Mouse (Mus musculus) limb, embryonic 13.5 days (tissue): ENCODE data around the gene Arhgap32. TPM values are rescaled to one million over a fixed set of nuclear protein-coding genes. Genes with fewer than 3 reads are reported as not detected.
"Not testable (repeated sequence)": the region's sequence is repeated elsewhere in the genome, so short reads cannot be mapped to it uniquely, and the experiment has no call there.

Experiments
- ATAC-seq: fragments of 200-750 bp; cut with Nextera tagmentation; 2 replicates; pipeline ENCODE4 v1.8.0; 2017; ENCODE audit warnings: low read depth, moderate number of reproducible peaks, moderate TSS enrichment; ENCODE audit not compliant: low FRiP score
- H3K27ac ChIP-seq: fragments of 300-500 bp; sonication (generic); 2 replicates; pipeline ENCODE4 v1.5.1; 2015; ENCODE audit warnings: inconsistent platforms, mild to moderate bottlenecking, moderate library complexity
- H3K27me3 ChIP-seq: fragments of 300-500 bp; sonication (generic); 2 replicates; pipeline ENCODE4 v1.6.1; 2015; ENCODE audit warnings: mild to moderate bottlenecking, inconsistent platforms
- H3K36me3 ChIP-seq: fragments of 300-500 bp; sonication (generic); 2 replicates; pipeline ENCODE4 v1.6.1; 2015; ENCODE audit warnings: inconsistent platforms, mild to moderate bottlenecking, moderate library complexity
- H3K4me1 ChIP-seq: fragments of 300-500 bp; sonication (generic); 2 replicates; pipeline ENCODE4 v1.6.1; 2015; ENCODE audit warnings: inconsistent platforms
- H3K4me2 ChIP-seq: fragments of 300-500 bp; sonication (generic); replicated peaks from 2 replicates; pipeline ENCODE4 v1.6.1; 2015; ENCODE audit warnings: inconsistent platforms, mild to moderate bottlenecking, moderate library complexity
- H3K4me3 ChIP-seq: fragments of 300-500 bp; sonication (generic); 2 replicates; pipeline ENCODE4 v1.5.1; 2015; ENCODE audit warnings: moderate library complexity, mild to moderate bottlenecking, inconsistent platforms
- H3K9ac ChIP-seq: fragments of 300-500 bp; sonication (generic); 2 replicates; pipeline ENCODE4 v1.6.1; 2015; ENCODE audit warnings: mild to moderate bottlenecking, inconsistent platforms
- H3K9me3 ChIP-seq: fragments of 300-500 bp; sonication (generic); 2 replicates; pipeline ENCODE4 v1.6.1; 2016; ENCODE audit warnings: inconsistent platforms
- WGBS: fragments of 180-500 bp; shearing (Covaris S2); methylation state at CpG from one replicate; pipeline ENCODE4 v1.1.7; 2015; 5-methylcytosine and 5-hydroxymethylcytosine counted together
- polyA plus RNA-seq: library from polyadenylated mRNA; unstranded; fragments of >200 nt; fragmentation: Nextera tagmentation; extraction: Ambion mirVana; gene quantifications from 2 replicates; pipeline ENCODE4 v1.2.1, GENCODE M21; 2015

The Arhgap32 gene
- polyA plus RNA-seq, 1 experiment from 2014 or later, result 6.6 TPM

DNA sequence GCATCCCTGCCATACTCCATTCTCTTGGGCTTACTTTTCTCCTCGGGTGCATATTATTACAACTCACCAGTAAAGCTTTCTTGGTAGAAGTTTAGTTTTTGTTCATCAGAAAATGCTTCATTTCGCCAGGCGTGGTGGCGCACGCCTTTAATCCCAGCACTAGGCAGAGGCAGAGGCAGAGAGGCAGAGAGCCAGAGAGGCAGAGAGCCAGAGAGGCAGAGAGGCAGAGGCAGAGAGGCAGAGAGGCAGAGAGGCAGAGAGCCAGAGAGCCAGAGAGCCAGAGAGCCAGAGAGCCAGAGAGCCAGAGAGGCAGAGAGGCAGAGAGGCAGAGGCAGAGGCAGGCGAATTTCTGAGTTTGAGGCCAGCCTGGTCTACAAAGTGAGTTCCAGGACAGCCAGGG is 47.9 kb downstream of the Arhgap32 start:
- WGBS, result 87% methylated on average over 6 of the region's 6 CpGs
- not testable (repeated sequence) for H3K27ac ChIP-seq, H3K9ac ChIP-seq, H3K9me3 ChIP-seq, H3K4me1 ChIP-seq, H3K27me3 ChIP-seq, H3K4me2 ChIP-seq, ATAC-seq, H3K36me3 ChIP-seq, H3K4me3 ChIP-seq

DNA sequence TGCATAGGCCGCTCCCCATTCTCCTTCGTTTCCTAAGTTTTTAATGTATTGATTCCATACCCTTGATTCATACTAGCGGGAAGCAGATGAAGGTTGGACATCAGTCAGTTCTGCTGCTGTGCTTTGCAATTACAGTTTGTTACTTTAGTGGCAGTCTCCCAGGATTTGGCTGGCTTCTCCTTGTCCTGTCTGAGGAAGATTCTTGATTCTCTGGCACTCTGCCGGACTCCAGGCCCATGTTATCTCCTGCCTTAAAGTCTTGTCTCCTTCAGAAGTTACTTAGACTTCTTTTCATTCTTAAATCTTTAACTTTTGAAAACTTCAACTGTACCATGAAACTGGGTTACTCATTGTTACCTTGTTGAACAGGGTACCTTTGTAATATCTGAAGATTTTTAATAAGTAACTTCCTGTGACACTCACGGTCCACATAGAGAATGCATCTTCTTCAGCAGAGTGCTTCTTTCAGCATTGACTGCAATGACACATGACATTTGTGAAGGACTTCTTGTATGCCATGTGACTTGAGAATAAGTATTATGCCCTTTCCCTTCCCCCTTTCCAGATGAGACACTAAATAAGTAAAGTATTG is 52.7 kb downstream of the Arhgap32 start:
- Histone ChIP-seq H3K36me3 (no peaks in the 10 kb centered on the region; the same call in 1 of the 2 replicates), H3K27me3 (no peaks in the 10 kb centered on the region), H3K27ac (no peak overlapping the region), H3K4me3 (no peak overlapping the region), H3K9ac (no peak overlapping the region), H3K4me1 (no peaks in the 10 kb centered on the region), H3K9me3 (no peaks in the 10 kb centered on the region), H3K4me2 (no peak overlapping the region)
- 91% methylated on average over 5 of the region's 5 CpGs for WGBS
- no peak for ATAC-seq

- 86% methylated on average over 8 of the region's 8 CpGs for WGBS
Measured at GRCm38 (mm10) chr9:32170713-32171112, 54.8 kb downstream of the Arhgap32 start.

GRCm38 (mm10) chr9:32176612-32177011 is 60.7 kb downstream of the Arhgap32 start:
- H3K27me3 ChIP-seq, result no peaks in the 10 kb centered on the region
- WGBS, result 63% methylated on average over 4 of the region's 4 CpGs
- no peak overlapping the region for H3K4me2 ChIP-seq
- peaks cover 11% of the 10 kb centered on the region; the same call in 1 of the 2 replicates for H3K4me1 ChIP-seq
- peak; percentile 73 for ATAC-seq
- no peak overlapping the region for H3K4me3 ChIP-seq
- H3K9me3 ChIP-seq, result no peaks in the 10 kb centered on the region
- no peaks in the 10 kb centered on the region for H3K36me3 ChIP-seq
- no peak overlapping the region for H3K27ac ChIP-seq
- H3K9ac ChIP-seq, result no peak overlapping the region

More at GRCm38 (mm10) chr9:32170713-32171112, 54.8 kb downstream of the Arhgap32 start:
- Histone ChIP-seq H3K9ac (no peak overlapping the region), H3K27ac (no peak overlapping the region), H3K27me3 (no peaks in the 10 kb centered on the region), H3K9me3 (no peaks in the 10 kb centered on the region), H3K4me3 (no peak overlapping the region), H3K4me2 (no peak overlapping the region), H3K4me1 (no peaks in the 10 kb centered on the region), H3K36me3 (no peaks in the 10 kb centered on the region; the same call in 1 of the 2 replicates)
- no peak for ATAC-seq

DNA sequence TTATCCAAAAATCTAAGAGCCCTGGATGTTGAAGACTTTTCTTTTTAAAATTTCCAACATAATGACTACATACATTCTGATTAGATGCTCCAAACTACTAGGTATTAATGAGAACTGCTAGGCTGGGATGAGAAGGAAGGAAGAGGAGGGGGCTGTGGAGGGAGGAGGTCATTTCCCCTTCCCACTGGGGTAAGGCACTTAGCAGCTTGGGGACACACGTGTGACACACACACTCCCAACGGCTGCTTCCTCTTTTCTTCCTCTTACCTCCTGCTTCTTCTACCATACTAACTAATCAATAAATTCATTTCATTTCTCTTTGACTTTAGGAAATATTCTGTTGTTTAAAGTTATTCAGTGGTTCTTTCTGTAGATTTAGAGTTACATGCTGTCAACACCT is 65.2 kb downstream of the Arhgap32 start:
- H3K4me2 ChIP-seq, result no peak overlapping the region
- no peak for ATAC-seq
- H3K9me3 ChIP-seq, result no peaks in the 10 kb centered on the region
- H3K27ac ChIP-seq, result no peak overlapping the region
- H3K36me3 ChIP-seq, result peaks cover 34% of the 10 kb centered on the region
- H3K27me3 ChIP-seq, result no peaks in the 10 kb centered on the region
- H3K4me1 ChIP-seq, result peaks cover 8% of the 10 kb centered on the region; the same call in 1 of the 2 replicates
- H3K4me3 ChIP-seq, result no peak overlapping the region
- H3K9ac ChIP-seq, result no peak overlapping the region
- 39% methylated on average over 2 of the region's 2 CpGs for WGBS

GRCm38 (mm10) chr9:32186489-32186888 is 70.6 kb downstream of the Arhgap32 start:
- no peaks in the 10 kb centered on the region for H3K27me3 ChIP-seq
- no peaks in the 10 kb centered on the region for H3K4me1 ChIP-seq
- no peak overlapping the region for H3K4me3 ChIP-seq
- ATAC-seq, result no peak
- peaks cover 44% of the 10 kb centered on the region for H3K36me3 ChIP-seq
- 82% methylated on average over 2 of the region's 2 CpGs for WGBS
- H3K9me3 ChIP-seq, result no peaks in the 10 kb centered on the region
- H3K27ac ChIP-seq, result no peak overlapping the region
- H3K4me2 ChIP-seq, result no peak overlapping the region
- H3K9ac ChIP-seq, result no peak overlapping the region

DNA sequence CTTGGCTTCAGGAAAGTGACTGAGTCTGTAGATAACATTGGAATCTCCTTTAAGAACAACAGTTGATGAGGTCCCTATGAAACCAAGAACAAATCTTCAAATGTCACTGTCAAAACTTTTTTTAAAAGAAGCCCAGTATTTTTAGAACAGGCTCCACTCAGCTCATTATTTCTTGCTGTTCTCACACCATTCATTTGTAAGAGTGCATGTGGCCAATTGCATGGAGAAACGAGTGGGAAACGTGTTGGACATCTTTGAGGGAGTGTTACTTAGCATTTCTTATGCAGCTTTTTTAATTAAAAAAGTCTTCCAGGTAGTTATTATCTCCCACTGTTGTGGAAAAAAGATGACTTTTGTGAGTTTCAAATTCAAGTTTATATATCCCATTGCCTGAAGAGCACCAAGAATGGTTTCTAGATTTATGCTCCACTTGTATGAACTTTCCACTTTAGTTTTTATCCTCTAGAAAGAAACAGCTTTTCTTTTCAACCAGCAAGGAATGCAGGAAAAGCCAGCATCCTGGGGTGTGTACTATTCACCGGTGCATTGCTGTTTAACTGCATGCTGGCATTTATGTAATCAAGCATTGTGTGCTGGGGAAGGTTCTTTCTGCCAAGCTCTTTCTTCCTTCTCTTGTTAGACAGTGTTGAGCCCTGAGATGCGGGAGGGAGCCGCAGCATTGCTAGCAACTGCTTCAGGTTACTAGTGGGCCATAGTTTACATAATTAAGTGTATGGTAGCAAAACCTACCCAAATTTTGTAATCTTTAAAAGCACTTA is 76.5 kb downstream of the Arhgap32 start:
- Histone ChIP-seq H3K9me3 (no peaks in the 10 kb centered on the region), H3K36me3 (peaks cover 24% of the 10 kb centered on the region), H3K4me1 (no peaks in the 10 kb centered on the region), H3K4me3 (no peak overlapping the region), H3K27me3 (no peaks in the 10 kb centered on the region), H3K27ac (no peak overlapping the region), H3K9ac (no peak overlapping the region), H3K4me2 (no peak overlapping the region)
- WGBS, result 79% methylated on average over 5 of the region's 5 CpGs
- ATAC-seq, result no peak

- H3K4me1 ChIP-seq, result no peaks in the 10 kb centered on the region
- no peak overlapping the region for H3K4me2 ChIP-seq
- no peak for ATAC-seq
- no peaks in the 10 kb centered on the region for H3K9me3 ChIP-seq
- H3K27ac ChIP-seq, result no peak overlapping the region
- no peak overlapping the region for H3K4me3 ChIP-seq
- no peak overlapping the region for H3K9ac ChIP-seq
- WGBS, result 55% methylated on average over 7 of the region's 7 CpGs
- H3K27me3 ChIP-seq, result no peaks in the 10 kb centered on the region
- 0 out of 2 replicates have a peak, but pooled peaks cover 7% of the 10 kb centered on the region for H3K36me3 ChIP-seq
Measured at GRCm38 (mm10) chr9:32204450-32204990, 88.6 kb downstream of the Arhgap32 start.

DNA sequence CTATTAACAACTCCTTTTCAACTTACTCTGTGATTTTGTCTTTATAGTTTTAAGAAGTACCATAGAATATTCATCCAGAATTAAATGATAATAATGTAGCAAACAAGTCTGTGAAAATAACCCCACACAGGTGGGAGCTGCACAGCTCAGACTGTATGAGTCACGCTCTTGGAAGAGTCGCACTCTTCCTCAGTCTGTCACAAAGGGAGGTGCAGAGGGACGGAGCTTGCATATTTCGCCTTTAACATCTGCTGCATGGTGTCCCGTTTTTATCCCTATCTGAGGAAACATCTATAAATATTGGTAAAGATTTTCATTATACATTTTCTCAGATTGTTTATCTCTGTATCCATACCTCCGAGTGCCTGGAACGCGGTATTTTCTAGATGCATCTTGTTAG is 91.2 kb downstream of the Arhgap32 start:
- Histone ChIP-seq H3K4me1 (no peaks in the 10 kb centered on the region), H3K27ac (no peak overlapping the region), H3K36me3 (0 out of 2 replicates have a peak, but pooled peaks cover 6% of the 10 kb centered on the region), H3K4me3 (no peak overlapping the region), H3K4me2 (no peak overlapping the region), H3K9me3 (no peaks in the 10 kb centered on the region), H3K27me3 (no peaks in the 10 kb centered on the region), H3K9ac (no peak overlapping the region)
- 94% methylated on average over 8 of the region's 8 CpGs for WGBS
- ATAC-seq, result no peak

DNA sequence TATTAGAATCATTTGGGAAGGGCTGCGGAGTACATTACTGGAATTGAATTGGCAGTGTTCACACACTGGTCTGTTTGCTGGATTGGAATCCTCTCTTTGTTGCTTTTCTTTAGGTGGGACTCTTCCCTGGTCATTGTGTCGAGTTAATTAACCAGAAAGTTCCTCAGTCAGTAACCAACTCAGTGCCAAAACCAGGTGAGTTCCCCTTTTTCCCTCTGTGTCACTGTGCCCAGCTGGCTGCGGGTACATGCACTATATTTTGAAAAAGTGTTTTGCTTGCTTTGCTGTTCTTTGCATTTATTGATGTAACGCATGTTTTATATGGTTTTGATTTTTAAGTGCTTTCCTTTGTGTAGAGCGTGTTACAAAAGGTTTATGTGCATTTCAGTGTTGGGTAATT is 92.1 kb downstream of the Arhgap32 start:
- Histone ChIP-seq H3K9ac (no peak overlapping the region), H3K4me3 (no peak overlapping the region), H3K27me3 (no peaks in the 10 kb centered on the region), H3K36me3 (0 out of 2 replicates have a peak, but pooled peaks cover 6% of the 10 kb centered on the region), H3K4me2 (no peak overlapping the region), H3K9me3 (no peaks in the 10 kb centered on the region), H3K27ac (no peak overlapping the region), H3K4me1 (no peaks in the 10 kb centered on the region)
- ATAC-seq, result no peak
- 88% methylated on average over 5 of the region's 5 CpGs for WGBS

- H3K9ac ChIP-seq, result no peak overlapping the region
- H3K4me3 ChIP-seq, result no peak overlapping the region
- ATAC-seq, result no peak
- no peaks in the 10 kb centered on the region for H3K27me3 ChIP-seq
- H3K9me3 ChIP-seq, result no peaks in the 10 kb centered on the region
- H3K4me2 ChIP-seq, result no peak overlapping the region
- WGBS, result 77% methylated on average over 5 of the region's 5 CpGs
- H3K27ac ChIP-seq, result no peak overlapping the region
- H3K4me1 ChIP-seq, result no peaks in the 10 kb centered on the region
- no peaks in the 10 kb centered on the region for H3K36me3 ChIP-seq
Measured at GRCm38 (mm10) chr9:32216820-32217567, 101.1 kb downstream of the Arhgap32 start.

DNA sequence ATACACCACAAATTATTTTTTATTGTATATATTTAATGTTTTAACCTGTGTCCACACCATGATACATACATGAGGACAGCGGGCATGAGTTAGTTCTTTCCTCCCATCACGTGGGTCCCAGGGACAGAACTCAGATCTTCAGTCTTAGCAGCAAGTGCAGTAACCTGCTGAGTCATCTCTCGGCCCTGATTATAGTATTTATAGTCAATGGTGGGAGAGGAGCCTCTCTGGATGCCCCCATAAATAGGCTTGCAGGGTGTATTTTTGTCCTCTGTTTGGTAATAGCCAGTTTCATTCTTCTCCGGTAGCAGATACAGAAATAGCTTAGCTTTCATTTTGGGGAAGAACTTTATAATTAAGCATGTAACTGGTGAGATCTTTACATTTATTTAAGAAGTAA is 103.5 kb downstream of the Arhgap32 start:
- H3K9me3 ChIP-seq, result no peaks in the 10 kb centered on the region
- no peak overlapping the region for H3K4me2 ChIP-seq
- no peak overlapping the region for H3K4me3 ChIP-seq
- no peak overlapping the region for H3K27ac ChIP-seq
- no peak overlapping the region for H3K9ac ChIP-seq
- ATAC-seq, result no peak
- peaks cover 14% of the 10 kb centered on the region for H3K4me1 ChIP-seq
- H3K27me3 ChIP-seq, result no peaks in the 10 kb centered on the region
- no peaks in the 10 kb centered on the region for H3K36me3 ChIP-seq
- 81% methylated on average over 4 of the region's 4 CpGs for WGBS
